Mouse (Mus musculus): ENCODE results near the gene Tnfrsf9. TPM values are rescaled to one million over a fixed set of nuclear protein-coding genes. Genes with fewer than 3 reads are reported as not detected.
A peak's percentile ranks its signal among the peaks of the same experiment; 100 is the strongest.

Tnfrsf9 gene
- total RNA-seq, 2 experiments from 2014 or later = 0.33 TPM; not detected in 1

DNA sequence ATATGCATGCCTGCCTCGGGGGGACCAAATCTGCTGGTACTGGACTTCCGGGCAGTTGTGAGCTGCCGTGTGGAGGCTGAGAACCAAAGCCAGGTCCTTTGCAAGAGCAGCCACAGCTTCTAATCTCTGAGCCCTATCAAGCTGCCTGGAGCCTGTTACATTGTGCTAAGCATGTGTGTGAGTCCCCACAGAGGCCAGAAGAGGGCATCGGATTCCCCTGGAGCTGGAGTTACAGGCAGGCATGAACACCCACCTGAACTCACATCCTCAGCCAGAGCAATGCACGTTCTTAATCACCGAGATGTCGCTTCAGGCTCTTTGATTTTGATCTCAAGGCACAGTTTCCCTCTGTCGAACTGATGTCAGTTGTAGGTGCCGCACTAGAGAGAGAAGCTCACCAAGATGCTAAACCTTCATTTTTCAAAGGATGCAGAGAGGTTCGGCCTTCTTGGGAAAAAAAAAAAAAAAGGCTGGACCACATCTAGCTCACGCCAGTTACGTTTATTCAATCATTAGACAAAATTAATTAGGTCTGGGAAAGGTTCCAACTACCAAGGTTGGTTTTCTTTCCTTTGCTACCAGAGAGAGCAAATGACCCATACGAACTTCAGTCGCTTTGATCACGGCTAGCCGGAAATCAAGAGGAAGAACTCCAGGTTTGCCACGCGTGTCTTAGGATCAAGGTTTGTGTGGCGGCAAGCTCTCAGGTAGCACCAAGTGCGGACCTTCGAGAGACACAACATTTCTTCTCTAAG, 64.0 kb downstream of the Tnfrsf9 start:
- no peak for DNase-seq (ENCODE audit: low spot score in 2 of 2)

DNA sequence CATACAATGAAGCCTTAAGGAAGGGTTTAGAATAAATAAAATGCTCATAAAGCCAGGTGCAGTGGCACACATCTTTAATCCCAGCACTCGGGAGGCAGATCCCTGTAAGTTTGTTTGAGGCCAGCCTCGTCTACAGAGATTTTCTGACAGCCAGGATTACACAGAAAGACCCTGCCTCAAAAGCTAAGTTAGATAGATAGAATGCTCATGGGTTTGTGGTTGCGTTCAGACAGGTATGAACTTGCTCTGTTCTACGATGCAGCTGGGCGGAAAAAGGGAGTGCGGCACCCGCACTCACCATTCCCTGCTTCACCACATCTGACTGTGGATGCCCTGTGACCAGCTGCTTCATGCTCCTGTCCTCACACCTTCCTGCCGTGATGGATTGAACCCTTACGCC, 65.1 kb downstream of the Tnfrsf9 start:
- DNase-seq (ENCODE audit: low spot score in 2 of 2) = no peak

DNA sequence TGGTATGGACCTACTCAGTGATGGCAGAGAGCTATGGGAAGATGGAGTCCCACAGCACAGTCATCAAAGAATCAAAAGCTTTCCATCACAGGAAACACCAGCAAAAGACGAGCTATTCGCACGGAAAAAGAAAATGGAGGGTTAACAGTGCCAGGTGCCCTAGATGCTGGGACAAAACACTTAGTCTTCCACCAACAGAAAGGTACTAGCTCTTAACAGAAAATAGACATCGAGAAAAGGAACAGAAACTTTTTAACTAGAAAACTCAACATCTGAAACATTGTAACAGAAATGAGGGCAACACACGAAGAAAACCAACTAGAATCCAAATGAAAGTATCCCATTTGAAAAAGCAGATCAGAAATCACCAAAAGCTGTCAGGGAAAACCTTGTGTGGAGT, 65.8 kb downstream of the Tnfrsf9 start:
- no peak for DNase-seq (ENCODE audit: low spot score in 2 of 2)

DNA sequence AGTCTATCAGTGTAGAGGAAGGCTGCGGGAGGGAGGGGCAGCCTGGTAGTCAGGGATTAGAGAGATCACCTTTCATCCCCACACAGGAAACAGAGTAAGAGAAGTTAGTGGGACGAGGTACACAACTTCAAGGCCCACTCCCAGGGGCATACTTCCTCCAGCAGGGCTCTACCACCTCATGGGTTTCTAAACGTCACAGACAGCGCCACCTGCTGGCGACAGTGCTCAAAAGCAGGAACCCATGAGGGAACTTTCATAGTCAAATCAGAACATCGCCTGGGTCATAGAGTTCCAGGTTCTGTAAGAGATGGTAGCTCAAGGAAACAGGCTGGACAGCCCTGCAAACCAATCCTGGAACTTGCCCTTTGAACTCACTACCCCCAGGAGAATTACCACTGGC, 75.8 kb downstream of the Tnfrsf9 start:
- peak; percentile 20 to 48 for DNase-seq (ENCODE audit: low spot score in 2 of 2)

Other genes starting within 250 kb of the Tnfrsf9 start
- gene Errfi1, start 60.6 kb upstream of the Tnfrsf9 start, total RNA-seq (2021) = 10 to 100 TPM; 40.7 to 53.5 TPM
- gene Park7, start 125 bp upstream of the Tnfrsf9 start, total RNA-seq (2021) = 100 to 1,000 TPM; 279 to 299 TPM
- not detected for gene Uts2, start 82.5 kb downstream of the Tnfrsf9 start, total RNA-seq (2021)
- 1 to 10 TPM; 5.2 to 6.6 TPM for gene Per3, start 130.1 kb downstream of the Tnfrsf9 start, total RNA-seq (2021)
- 10 to 100 TPM; 60.4 to 72.5 TPM for gene Vamp3, start 143.4 kb downstream of the Tnfrsf9 start, total RNA-seq (2021)
- gene Gm13090, start 175.0 kb downstream of the Tnfrsf9 start, total RNA-seq (2021) = not detected

All from adrenal gland, adult 18-20 months (tissue).